Mouse (Mus musculus): Measurements from ENCODE around the gene Gprin3. TPM values are rescaled to one million over a fixed set of nuclear protein-coding genes. Genes with fewer than 3 reads are reported as not detected.

Gprin3 gene
- 10 to 100 TPM; 17.9 to 21.7 TPM for polyA plus RNA-seq (2017; shearing (Covaris generic))

DNA sequence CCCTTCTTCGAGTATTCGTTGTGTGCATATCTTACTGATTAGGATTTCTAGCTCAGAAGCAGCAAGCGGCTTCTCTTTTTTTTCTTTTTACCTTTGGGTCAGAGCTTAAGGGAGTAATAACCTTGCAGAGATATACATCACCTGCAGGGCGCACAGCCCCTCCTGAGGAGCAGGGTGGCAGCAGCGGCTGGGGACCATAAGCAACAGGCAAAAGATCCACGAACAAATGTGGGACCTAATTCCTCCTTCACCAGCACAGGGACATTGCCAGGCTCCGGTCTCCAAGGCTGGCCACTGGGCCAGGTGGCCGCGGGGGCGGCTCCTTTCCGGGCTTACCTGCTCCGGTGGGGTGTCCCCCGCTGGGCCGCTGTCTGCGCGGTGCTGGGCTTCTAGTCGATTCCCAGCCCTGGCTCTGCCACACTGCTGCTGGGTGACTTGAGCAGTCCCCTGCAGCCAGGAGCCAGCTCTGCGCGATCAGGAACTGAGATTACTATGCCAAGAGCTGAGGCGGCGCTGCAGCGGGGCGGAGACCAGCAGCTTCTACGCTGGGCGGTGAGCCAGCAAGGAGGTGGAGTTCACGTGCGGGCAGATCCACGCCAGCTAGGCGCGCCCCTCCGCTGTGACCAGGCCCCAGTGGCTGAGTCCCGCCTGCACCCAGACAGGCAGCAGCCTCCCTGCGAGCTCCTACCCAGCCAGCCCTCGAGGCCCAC lies at the start of gene Gprin3:
Gene Gprin3, minus strand, starts transcription at position 471 of the 710 bp plus-strand sequence.
- peak; percentile 77 for ATAC-seq

DNA sequence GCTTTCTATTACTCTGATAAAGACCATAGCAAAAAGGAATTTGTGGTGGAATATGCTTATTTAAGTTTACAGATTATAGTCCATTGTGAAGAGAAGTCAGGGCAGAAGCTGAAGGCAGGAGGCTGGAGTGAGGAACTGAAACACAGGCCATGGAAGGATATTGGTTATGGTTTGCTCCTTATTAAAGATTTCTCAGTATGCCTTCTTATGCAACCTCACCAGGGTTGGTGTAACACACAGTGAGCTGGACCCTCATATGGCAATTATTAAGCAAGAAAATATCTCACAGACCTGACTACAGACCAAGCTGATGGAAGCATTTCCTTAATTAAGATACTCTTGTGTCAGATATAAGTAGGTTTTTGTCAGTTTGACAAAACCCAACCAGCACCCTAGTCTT lies 32.8 kb upstream of the Gprin3 start:
- ATAC-seq, result no peak

GRCm38 (mm10) chr6:59456116-59456515 lies 30.0 kb upstream of the Gprin3 start:
- ATAC-seq, result no peak

GRCm38 (mm10) chr6:59451348-59451747 lies 25.3 kb upstream of the Gprin3 start:
- ATAC-seq, result no peak

- ATAC-seq, result no peak
Measured at GRCm38 (mm10) chr6:59445101-59445503, 19.0 kb upstream of the Gprin3 start.

GRCm38 (mm10) chr6:59435906-59436305 lies 9.8 kb upstream of the Gprin3 start:
- no peak for ATAC-seq

GRCm38 (mm10) chr6:59433116-59433515 lies 7.0 kb upstream of the Gprin3 start:
- no peak for ATAC-seq

GRCm38 (mm10) chr6:59426534-59426885 lies 416 bp upstream of the Gprin3 start:
- ATAC-seq, result no peak

GRCm38 (mm10) chr6:59424871-59425740 lies 988 bp downstream of the Gprin3 start:
- peak; percentile 11 for ATAC-seq

GRCm38 (mm10) chr6:59423836-59424235 lies 2.3 kb downstream of the Gprin3 start:
- no peak for ATAC-seq

DNA sequence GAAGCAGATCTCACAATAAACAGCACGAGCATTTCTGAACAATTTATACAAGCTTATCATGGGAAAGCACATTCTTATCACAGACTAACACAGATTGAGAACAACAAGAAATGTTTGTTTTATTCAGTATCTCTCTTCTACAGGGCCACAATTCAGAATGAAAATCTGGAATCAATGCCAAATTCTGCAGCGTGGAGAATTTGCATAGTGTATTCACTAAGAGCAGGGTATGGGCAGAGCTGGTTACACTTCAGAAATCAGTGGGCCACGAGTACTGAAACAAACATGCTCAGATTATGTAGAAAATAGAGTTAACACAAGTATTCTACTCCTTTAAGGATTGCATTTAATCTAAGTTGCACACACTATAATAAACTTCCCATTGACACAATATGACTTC lies 6.8 kb downstream of the Gprin3 start:
- ATAC-seq, result no peak

DNA sequence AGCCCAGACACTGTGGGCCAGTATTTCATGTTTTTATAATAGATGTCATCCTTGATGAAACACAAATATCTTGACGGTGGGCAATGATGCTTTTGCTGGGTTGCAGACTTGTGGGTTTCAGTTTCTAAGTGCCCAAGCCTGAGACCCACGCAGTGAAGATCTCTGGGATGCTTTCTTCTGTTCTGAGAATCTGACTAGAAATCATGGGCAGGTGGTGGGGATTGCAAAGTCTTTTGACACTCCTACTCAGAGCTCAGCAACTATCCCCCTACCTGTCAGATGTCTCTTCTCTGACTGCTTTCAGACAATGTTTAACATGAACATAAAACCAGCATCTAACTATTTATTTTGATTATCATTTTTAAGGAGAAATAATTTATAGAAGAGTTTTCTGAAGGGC lies 7.4 kb downstream of the Gprin3 start:
- no peak for ATAC-seq

- ATAC-seq, result no peak
Measured at GRCm38 (mm10) chr6:59414816-59415215, 11.3 kb downstream of the Gprin3 start.

DNA sequence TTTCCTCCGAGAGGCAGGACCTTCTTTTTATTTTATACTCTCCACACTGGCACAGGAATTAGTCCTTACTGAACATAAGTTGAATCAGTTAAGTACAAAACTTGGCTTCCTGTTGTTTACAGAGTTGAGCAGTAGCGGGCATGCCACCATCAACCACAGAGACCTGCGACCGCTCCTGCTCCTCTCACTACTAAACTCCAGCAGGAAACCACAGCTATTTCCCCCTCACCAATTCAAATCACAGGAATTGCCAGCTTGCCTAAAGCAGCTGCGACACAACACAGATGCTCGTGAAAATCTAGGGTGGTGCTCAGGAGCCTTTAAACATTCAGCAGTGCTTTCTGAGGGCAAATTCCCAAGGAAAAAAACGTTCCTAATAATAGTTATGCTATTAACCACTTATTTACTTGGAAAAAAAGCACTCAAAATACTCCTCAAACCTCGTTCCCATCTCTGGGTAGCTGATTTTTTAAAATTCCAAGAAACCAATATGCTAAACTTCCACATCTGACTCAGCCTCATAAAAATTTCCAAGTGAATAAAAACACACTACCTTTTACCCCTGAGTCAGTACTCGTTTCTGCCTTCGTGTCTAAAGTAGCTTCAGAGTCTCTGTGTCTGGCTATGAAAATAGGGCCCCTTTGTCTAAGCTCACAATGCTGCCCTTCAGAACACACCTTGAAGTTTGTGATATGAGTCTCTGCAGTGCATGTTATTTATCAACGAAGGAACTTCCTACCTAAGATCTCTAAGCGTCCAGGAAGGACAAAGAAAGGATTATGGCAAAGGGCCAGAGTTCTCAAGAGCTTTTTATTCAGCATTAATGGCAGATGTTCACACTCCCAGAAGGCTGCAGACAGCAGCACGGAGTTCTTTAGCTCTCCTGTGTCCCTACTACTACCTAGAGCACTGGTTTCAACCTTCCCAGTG lies 13.4 kb downstream of the Gprin3 start:
- peak; percentile 88 for ATAC-seq

DNA sequence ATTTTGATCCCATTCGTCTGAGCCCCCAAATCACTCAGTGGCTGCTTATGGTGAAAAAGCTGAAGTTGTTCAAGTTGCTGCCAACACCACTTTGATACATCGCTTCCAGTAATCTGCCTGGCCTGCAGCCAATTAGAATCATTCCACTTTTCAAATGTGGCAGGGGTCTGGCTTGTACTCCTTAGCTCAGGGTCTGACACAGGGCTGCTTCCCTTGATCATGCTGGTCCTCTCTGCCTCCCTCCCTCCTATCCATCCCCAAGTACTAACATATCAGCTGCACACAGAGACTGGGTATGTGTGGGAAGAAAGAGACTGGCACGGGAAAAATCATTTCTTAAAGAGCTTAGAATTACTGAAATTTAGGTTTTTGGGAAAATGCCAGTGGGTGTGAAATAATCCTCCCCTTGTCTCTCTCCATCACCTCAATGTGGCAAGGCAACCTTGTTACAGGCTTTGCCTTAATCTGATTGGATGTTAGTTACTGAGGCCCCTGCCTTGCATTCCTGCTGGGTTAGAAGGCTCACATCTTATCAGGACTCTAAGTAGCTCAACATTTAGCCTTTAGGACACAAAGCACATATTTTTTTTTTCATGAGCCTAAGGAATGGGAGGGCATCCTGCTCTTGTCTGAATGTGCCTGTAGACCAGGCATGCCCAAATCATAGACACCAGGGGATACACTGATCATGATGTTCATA lies 16.9 kb downstream of the Gprin3 start:
- ATAC-seq, result no peak

GRCm38 (mm10) chr6:59407482-59407997 lies 18.6 kb downstream of the Gprin3 start:
- ATAC-seq, result no peak

GRCm38 (mm10) chr6:59390208-59390607 lies 35.9 kb downstream of the Gprin3 start:
- no peak for ATAC-seq

GRCm38 (mm10) chr6:59365300-59365699 lies 60.8 kb downstream of the Gprin3 start:
- ATAC-seq, result no peak

GRCm38 (mm10) chr6:59363282-59363681 lies 62.8 kb downstream of the Gprin3 start:
- peak; percentile 49 for ATAC-seq

- ATAC-seq, result no peak
Measured at GRCm38 (mm10) chr6:59354943-59355342, 71.2 kb downstream of the Gprin3 start.

DNA sequence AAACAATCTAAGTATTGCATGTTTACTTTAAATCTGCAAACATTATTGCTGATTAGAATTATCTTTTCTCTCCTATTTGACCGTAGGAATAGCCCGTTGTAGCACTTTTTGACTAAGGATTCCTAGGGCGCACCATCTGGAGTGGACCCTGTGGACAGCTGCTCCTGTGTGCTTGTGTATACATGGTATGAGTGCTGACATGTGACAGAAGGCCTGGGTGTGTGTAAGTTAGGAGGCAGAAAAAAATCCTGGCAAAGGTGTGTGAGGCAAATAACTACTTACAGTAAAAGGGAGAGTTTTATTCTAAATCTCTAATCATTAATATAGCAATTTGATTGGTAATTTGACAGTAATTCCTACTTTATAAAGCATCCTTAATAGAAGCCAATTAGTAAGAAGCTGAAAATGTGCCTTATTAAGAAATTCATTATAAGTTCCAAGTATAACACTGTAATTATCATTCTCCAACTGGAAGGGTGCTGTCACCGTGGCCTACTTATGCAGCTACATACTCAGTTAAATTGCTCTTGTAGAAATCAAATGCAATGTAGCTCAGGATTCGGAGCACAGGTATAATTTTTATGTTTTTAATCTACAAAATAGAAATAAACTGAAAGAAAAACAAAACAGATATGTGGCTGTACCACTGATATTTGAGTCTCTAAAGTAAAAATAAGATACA lies 74.8 kb downstream of the Gprin3 start:
- no peak for ATAC-seq
